Mouse (Mus musculus): ENCODE data around the gene 9230112D13Rik. TPM values are rescaled to one million over a fixed set of nuclear protein-coding genes. Genes with fewer than 3 reads are reported as not detected.

Gene 9230112D13Rik
- polyA plus RNA-seq, 1 experiment = 0.05 TPM

DNA sequence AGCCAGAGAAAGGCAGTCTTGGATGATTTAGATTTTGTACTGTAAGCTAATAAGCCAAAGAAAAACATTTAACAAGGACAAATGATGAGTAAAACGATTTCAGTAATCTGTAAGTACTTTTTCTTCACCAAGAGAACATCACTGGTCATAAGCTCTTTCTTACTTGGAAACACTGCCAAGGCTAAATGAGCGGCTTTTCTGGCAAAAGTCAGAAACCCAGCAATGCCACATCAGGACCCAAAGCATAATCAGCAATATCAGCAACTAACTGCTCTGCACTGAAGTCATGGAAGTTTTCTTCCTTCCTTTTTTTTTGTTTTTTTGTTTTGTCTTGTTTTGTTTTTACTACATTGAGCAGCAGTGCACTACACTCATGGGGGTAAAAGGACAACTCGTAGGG lies 25.3 kb downstream of the 9230112D13Rik start:
- no peak for TF ChIP-seq GATA1 (IDR thresholded peaks at IDR 0.05; ENCODE audit: low read length)
- no peak for TF ChIP-seq TAL1 (IDR thresholded peaks at IDR 0.05; ENCODE audit: low read length)
- peaks cover 39% of the 10 kb centered on the region for H3K27me3 ChIP-seq (ENCODE audit: control insufficient read depth)
- H3K9me3 ChIP-seq (ENCODE audit: control insufficient read depth, low read length) = peaks cover 2% of the 10 kb centered on the region; the same call in 1 of the 2 replicates
- no peak overlapping the region for H3K4me3 ChIP-seq (replicated peaks)
- peaks cover 5% of the 10 kb centered on the region for H3K4me1 ChIP-seq (ENCODE audit: control insufficient read depth)
- H3K36me3 ChIP-seq (ENCODE audit: control insufficient read depth) = no peaks in the 10 kb centered on the region

DNA sequence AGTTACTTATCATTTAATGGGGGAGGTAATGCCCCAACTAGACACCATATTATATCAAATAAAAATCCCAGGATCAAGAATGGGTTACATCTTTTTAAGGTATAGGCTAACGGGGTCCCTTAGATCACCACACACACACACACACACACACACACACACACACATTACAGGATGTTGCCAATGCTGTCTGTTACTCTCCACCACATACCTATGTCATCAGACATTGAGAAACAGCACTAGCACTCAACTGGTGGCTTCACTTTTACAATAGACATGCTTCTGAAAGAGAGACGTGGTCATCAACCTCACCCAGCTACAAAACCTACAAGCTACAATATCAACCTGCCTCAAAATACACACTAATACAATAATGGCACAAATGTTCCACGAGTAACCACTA lies 28.9 kb downstream of the 9230112D13Rik start:
- TF ChIP-seq TAL1 (IDR thresholded peaks at IDR 0.05; ENCODE audit: low read length) (no peak), GATA1 (IDR thresholded peaks at IDR 0.05; ENCODE audit: low read length) (no peak)
- Histone ChIP-seq H3K4me3 (replicated peaks) (no peak overlapping the region), H3K36me3 (ENCODE audit: control insufficient read depth) (no peaks in the 10 kb centered on the region), H3K9me3 (ENCODE audit: control insufficient read depth, low read length) (no peaks in the 10 kb centered on the region), H3K27me3 (ENCODE audit: control insufficient read depth) (peaks cover 4% of the 10 kb centered on the region; the same call in 1 of the 2 replicates), H3K4me1 (ENCODE audit: control insufficient read depth) (no peaks in the 10 kb centered on the region)

DNA sequence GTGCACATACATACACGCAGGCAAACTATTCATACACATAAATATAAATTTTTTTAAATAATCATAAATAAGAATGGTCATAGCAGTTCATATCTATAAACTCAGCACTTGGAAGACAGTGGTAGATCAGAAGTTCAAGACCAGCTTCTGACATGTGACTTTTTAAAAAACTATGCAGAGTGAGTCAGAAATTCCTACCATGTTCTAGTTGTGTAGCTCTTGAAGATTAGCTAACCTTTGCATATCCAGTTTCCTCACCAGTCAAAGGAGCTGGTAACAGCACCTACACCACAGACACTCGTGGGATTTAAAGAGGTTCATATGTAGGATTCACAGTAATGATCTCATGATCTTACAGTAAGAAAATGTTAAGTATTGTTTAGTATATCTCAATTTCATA lies 29.9 kb downstream of the 9230112D13Rik start:
- no peaks in the 10 kb centered on the region for H3K27me3 ChIP-seq (ENCODE audit: control insufficient read depth)
- TF ChIP-seq TAL1 (IDR thresholded peaks at IDR 0.05; ENCODE audit: low read length) (no peak), GATA1 (IDR thresholded peaks at IDR 0.05; ENCODE audit: low read length) (no peak)
- no peaks in the 10 kb centered on the region for H3K36me3 ChIP-seq (ENCODE audit: control insufficient read depth)
- H3K4me1 ChIP-seq (ENCODE audit: control insufficient read depth) = no peaks in the 10 kb centered on the region
- no peak overlapping the region for H3K4me3 ChIP-seq (replicated peaks)
- H3K9me3 ChIP-seq (ENCODE audit: control insufficient read depth, low read length) = no peaks in the 10 kb centered on the region

DNA sequence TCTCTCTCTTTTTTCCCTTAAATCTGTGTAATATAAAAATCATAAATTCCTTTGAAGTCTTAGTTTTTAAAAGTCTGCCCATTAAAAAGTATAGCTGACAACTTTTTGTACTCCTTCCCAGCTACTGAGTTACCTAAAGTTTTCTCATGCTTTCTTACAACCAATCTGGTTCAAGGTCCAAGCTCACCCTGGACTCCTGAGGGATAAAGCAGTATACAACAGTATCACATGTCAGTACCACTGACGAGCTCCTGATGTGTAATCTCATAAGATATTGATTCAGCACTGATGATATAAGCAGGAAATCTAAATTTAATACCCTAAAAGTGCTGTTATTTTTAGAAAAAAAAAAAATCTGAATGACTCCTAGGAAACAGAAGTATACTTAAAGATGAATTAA lies 31.6 kb downstream of the 9230112D13Rik start:
- TF ChIP-seq TAL1 (IDR thresholded peaks at IDR 0.05; ENCODE audit: low read length) (no peak), GATA1 (IDR thresholded peaks at IDR 0.05; ENCODE audit: low read length) (no peak)
- H3K36me3 ChIP-seq (ENCODE audit: control insufficient read depth) = no peaks in the 10 kb centered on the region
- H3K4me1 ChIP-seq (ENCODE audit: control insufficient read depth) = no peaks in the 10 kb centered on the region
- no peak overlapping the region for H3K4me3 ChIP-seq (replicated peaks)
- H3K9me3 ChIP-seq (ENCODE audit: control insufficient read depth, low read length) = no peaks in the 10 kb centered on the region
- H3K27me3 ChIP-seq (ENCODE audit: control insufficient read depth) = no peaks in the 10 kb centered on the region

DNA sequence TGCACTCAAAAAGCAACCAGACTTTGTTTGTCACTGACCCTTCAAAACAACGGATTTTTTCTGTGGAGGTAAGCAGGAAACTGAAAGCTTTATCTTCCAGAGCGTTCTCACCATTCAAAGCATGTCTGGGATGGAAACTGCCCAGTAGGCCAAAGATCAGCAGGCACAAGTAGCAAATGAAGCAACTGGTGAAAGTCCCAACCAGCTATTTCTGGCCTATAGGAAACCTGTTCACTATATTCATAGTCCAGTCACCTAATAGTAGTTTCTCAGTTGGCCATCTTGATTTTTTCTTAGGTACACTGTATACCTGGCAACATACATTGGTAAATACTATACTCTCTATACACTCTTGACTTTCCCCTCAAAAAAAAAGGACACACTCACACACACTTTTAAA lies 32.7 kb downstream of the 9230112D13Rik start:
- TF ChIP-seq TAL1 (IDR thresholded peaks at IDR 0.05; ENCODE audit: low read length) = no peak
- no peak for TF ChIP-seq GATA1 (IDR thresholded peaks at IDR 0.05; ENCODE audit: low read length)
- Histone ChIP-seq H3K9me3 (ENCODE audit: control insufficient read depth, low read length) (no peaks in the 10 kb centered on the region), H3K4me3 (replicated peaks) (no peak overlapping the region), H3K27me3 (ENCODE audit: control insufficient read depth) (no peaks in the 10 kb centered on the region), H3K36me3 (ENCODE audit: control insufficient read depth) (no peaks in the 10 kb centered on the region), H3K4me1 (ENCODE audit: control insufficient read depth) (no peaks in the 10 kb centered on the region)

DNA sequence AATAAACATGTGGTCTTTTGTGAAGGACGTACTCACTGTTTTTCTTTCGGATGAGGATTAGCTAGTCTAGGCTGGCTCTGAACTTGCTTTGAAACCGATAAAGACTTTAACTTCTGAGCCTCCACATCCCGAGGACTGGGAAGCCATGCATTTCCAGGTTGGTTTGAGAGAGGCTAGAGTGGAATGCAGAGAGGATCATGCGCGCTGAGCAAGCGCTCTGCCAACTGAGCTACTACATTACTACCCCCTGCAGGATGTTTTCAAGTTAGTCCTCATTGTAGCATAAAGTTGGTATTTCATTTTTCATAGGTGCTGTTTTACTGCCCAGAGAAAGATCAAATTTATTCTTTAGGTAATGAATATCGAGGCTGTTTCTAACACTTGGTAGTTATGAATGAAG lies 36.4 kb downstream of the 9230112D13Rik start:
- Histone ChIP-seq H3K27me3 (ENCODE audit: control insufficient read depth) (no peaks in the 10 kb centered on the region), H3K4me1 (ENCODE audit: control insufficient read depth) (no peaks in the 10 kb centered on the region), H3K36me3 (ENCODE audit: control insufficient read depth) (no peaks in the 10 kb centered on the region), H3K4me3 (replicated peaks) (no peak overlapping the region), H3K9me3 (ENCODE audit: control insufficient read depth, low read length) (no peaks in the 10 kb centered on the region)
- TF ChIP-seq GATA1 (IDR thresholded peaks at IDR 0.05; ENCODE audit: low read length) = no peak
- no peak for TF ChIP-seq TAL1 (IDR thresholded peaks at IDR 0.05; ENCODE audit: low read length)

DNA sequence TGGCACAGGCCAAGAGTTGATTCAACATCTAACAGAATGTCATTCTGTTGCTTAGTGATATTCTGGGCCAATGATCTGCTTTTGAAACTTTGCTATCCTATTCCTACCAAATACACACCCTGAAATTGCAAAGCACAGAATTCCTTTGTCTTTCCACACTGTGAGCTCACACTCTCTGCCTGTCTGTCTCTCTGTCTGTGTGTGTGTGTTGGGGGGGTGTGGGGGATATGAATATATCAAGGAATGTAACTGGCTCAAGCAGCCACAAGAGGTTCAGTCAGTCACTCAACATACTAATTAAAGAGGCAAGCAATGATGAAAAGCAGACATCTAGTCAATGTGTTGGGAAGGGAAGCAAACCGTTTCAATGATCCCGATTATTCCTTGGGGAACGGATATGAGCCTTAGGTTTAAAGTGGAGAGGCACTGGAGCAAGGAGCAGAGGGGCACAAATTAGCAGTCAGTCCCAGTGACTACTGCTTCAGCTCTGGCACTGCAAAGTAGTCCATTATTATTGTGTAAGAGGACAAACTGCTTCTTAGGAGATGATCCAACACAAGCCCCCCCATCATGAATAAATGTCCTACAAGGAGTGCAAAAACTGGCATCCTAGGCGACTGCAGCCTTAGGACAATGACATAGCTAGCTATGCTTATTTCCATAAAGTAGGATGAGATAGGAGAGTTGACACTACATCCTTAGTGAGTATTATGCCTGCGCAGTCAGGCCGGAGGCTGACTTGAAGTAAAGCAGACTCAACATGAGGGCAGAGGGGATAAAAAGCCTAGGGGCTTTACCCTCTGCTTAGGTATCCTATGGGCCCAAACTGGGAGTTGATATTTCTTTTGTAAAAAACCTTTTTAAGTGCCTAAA lies 38.9 kb downstream of the 9230112D13Rik start:
- TF ChIP-seq TAL1 (IDR thresholded peaks at IDR 0.05; ENCODE audit: low read length) (no peak), GATA1 (IDR thresholded peaks at IDR 0.05; ENCODE audit: low read length) (no peak)
- no peaks in the 10 kb centered on the region for H3K36me3 ChIP-seq (ENCODE audit: control insufficient read depth)
- no peaks in the 10 kb centered on the region for H3K9me3 ChIP-seq (ENCODE audit: control insufficient read depth, low read length)
- no peaks in the 10 kb centered on the region for H3K27me3 ChIP-seq (ENCODE audit: control insufficient read depth)
- H3K4me3 ChIP-seq (replicated peaks) = no peak overlapping the region
- no peaks in the 10 kb centered on the region for H3K4me1 ChIP-seq (ENCODE audit: control insufficient read depth)

DNA sequence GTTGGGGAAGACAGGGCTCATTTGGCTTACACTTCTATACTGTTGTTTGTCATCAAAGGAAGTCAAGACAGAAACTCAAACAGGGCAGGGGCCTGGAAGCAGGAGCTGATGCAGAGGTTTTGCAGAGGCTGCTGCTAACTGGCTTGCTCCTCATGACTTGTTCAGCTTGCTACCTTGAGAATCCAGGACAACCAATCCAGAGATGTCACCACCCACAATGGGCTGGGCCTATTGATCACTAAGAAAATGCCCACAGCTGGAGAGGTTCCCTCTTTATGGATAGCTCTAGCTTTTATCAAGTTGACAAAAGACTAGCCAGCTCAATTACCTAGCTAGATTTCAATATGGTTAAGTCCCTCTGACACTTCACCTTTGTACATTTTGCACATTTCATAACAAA lies 51.0 kb downstream of the 9230112D13Rik start:
- no peaks in the 10 kb centered on the region for H3K4me1 ChIP-seq (ENCODE audit: control insufficient read depth)
- TF ChIP-seq TAL1 (IDR thresholded peaks at IDR 0.05; ENCODE audit: low read length) (no peak), GATA1 (IDR thresholded peaks at IDR 0.05; ENCODE audit: low read length) (no peak)

DNA sequence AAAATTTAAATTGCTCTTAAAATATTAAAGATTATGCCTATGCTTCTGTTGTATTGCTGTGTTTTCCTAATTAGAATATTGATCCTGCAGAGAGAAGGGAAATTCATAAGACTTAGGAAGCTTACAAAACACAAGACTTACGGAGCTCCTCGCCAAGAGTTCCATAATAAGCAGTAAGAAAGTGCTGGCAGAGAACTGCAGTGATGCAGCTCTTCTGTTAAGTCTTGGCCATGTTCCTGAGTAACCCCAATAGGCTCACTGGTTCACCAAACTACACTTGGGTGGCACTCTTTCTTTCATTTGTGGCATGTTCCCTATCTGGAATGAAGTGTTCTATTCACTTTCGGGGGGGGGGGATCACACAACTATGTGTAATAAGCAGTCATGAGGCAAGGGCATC lies 56.3 kb downstream of the 9230112D13Rik start:
- H3K9me3 ChIP-seq (ENCODE audit: control insufficient read depth, low read length) = no peaks in the 10 kb centered on the region
- no peaks in the 10 kb centered on the region for H3K4me1 ChIP-seq (ENCODE audit: control insufficient read depth)
- TF ChIP-seq TAL1 (IDR thresholded peaks at IDR 0.05; ENCODE audit: low read length) = no peak
- TF ChIP-seq GATA1 (IDR thresholded peaks at IDR 0.05; ENCODE audit: low read length) = no peak
- no peaks in the 10 kb centered on the region for H3K27me3 ChIP-seq (ENCODE audit: control insufficient read depth)
- no peaks in the 10 kb centered on the region for H3K36me3 ChIP-seq (ENCODE audit: control insufficient read depth)
- H3K4me3 ChIP-seq (replicated peaks) = no peak overlapping the region

More for the DNA sequence above, 51.0 kb downstream of the 9230112D13Rik start:
- H3K27me3 ChIP-seq (ENCODE audit: control insufficient read depth) = no peaks in the 10 kb centered on the region
- H3K4me3 ChIP-seq (replicated peaks) = no peak overlapping the region
- no peaks in the 10 kb centered on the region for H3K36me3 ChIP-seq (ENCODE audit: control insufficient read depth)
- no peaks in the 10 kb centered on the region for H3K9me3 ChIP-seq (ENCODE audit: control insufficient read depth, low read length)

Other genes starting within 250 kb of the 9230112D13Rik start
- 0.01 and 0.03 TPM in 2 replicates for gene Shld2, start 212.3 kb downstream of the 9230112D13Rik start, polyA plus RNA-seq (2012)
- 0.44 and 0.87 TPM in 2 replicates for gene Glud1, start 212.1 kb downstream of the 9230112D13Rik start, polyA plus RNA-seq (2012)
- gene Fam25c, start 167.4 kb downstream of the 9230112D13Rik start, polyA plus RNA-seq (2012) = not detected in 2 replicates
- gene Sncg, start 148.0 kb downstream of the 9230112D13Rik start, polyA plus RNA-seq (2012) = not detected in 2 replicates
- gene Mmrn2, start 147.3 kb downstream of the 9230112D13Rik start, polyA plus RNA-seq (2012) = 0.01 TPM in 1 of 2 replicates, not detected in the other
- gene Bmpr1a, start 19.5 kb downstream of the 9230112D13Rik start, polyA plus RNA-seq (2012) = not detected in 2 replicates
- not detected in 2 replicates for gene Ldb3, start 65.9 kb upstream of the 9230112D13Rik start, polyA plus RNA-seq (2012)
- not detected in 2 replicates for gene Opn4, start 77.3 kb upstream of the 9230112D13Rik start, polyA plus RNA-seq (2012)
- 0.77 and 1.1 TPM in 2 replicates for gene Wapl, start 151.1 kb upstream of the 9230112D13Rik start, polyA plus RNA-seq (2012)

All from erythroblast, embryonic 14.5 days (primary cell).